Mouse (Mus musculus): ENCODE results near the gene Syne3. TPM values are rescaled to one million over a fixed set of nuclear protein-coding genes. Genes with fewer than 3 reads are reported as not detected.

The Syne3 gene
- polyA plus RNA-seq (2012; rRNA removed) = 0.40 TPM in 2 replicates

DNA sequence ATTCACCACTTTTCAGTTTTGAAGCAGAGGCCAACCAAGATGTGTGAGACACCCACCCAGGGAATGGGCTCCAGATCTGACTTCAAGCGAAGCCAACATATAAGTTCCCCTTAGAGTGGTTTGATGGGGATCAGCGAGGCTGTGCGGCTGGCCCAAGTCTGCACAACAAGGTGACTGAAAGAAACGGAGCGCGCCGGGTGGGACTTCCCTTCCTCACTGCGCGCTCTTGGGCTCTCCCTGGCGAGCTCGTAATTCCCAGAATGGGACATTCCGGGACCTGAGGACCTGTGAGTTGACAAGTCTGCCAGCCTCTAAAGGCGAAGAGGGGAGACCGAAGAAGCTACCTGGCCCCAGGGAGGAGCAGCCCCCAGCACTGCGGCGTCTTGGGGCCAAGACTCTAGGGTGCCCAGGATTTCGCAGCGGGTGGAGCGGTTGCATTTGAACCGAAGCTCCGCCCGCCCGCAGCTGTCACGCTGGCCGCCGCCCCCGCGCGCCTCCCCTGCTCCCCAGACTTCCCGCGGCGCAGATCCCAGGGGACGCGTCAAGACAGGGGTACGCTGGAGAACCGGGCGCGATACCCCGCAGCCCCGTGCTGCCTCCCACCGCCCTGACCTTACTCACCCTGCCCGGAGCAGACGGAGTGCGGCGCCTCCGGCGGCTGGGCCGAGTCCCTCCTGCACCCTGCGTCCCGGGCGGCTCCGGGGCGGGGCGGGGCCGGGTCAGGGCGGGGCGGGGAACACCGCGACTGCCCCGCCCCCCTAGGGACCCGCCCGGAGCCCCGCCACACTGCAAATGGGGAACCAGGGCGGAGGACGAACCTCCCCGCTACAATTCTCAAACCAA lies at the start of gene Syne3:
Gene Syne3 (minus strand): TSS at position 440 of the 843 bp plus-strand sequence.

DNA sequence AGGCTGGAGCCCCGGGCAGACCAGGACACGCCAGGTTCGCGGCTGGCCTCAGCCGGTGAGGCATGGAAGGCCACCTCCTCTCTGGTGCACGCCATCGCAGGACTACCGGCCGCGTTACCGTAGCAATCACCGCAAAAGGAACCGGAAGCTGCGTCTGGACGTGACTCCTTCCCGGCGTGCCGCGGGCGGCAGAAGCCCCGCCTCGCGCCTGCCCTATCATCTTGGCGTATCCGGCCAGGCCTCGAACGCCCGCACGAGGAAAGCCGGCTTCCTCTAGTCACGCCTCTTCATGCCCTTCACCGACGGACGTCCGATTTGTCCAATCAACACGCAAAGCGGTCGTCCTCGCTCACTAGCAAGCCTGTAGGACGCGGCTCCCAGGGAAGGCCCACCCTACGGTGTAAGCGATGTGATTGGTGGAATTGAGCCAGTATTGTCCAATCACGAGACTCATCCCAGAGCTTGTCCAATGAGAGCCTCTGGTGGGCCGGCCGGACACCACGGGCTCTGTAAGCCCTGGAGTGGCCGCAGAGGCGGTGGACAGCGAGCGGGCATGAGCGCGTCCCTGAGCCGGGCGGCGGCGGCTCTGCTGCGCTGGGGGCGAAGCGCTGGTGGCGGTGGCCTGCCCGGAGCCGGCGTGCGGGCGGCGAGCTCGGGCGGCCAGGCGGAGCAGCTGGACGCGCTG lies 22.7 kb upstream of the Syne3 start, which contains the start of gene Glrx5:
Gene Glrx5 (plus strand): TSS at position 542 of the 685 bp plus-strand sequence.

Other genes with a start within 250 kb of the Syne3 start
- gene Clmn, start 144.7 kb downstream of the Syne3 start, polyA plus RNA-seq (2012; rRNA removed) = 3.1 and 3.2 TPM in 2 replicates
- gene Glrx5, start 22.9 kb upstream of the Syne3 start, polyA plus RNA-seq (2012; rRNA removed) = 73.7 and 88.8 TPM in 2 replicates
- gene Tcl1b2, start 136.2 kb upstream of the Syne3 start, polyA plus RNA-seq (2012; rRNA removed) = 0.13 TPM in 1 of 2 replicates, not detected in the other
- gene Tcl1b1, start 149.9 kb upstream of the Syne3 start, polyA plus RNA-seq (2012; rRNA removed) = not detected in 2 replicates
- gene Tcl1b5, start 166.5 kb upstream of the Syne3 start, polyA plus RNA-seq (2012; rRNA removed) = not detected in 2 replicates
- not detected in 2 replicates for gene Tcl1b3, start 181.2 kb upstream of the Syne3 start, polyA plus RNA-seq (2012; rRNA removed)
- gene Tcl1b4, start 192.1 kb upstream of the Syne3 start, polyA plus RNA-seq (2012; rRNA removed) = not detected in 2 replicates
- gene Tcl1, start 213.0 kb upstream of the Syne3 start, polyA plus RNA-seq (2012; rRNA removed) = not detected in 2 replicates